Mouse (Mus musculus): Measurements from ENCODE around the gene Ehd4.

Ehd4 gene

GRCm38 (mm10) chr2:120154361-120154894 lies at the start of gene Ehd4:
Gene Ehd4, minus strand, starts transcription at chr2:120154606.
- DNase-seq (ENCODE audit: low spot score), result peak; percentile 99

- no peak for DNase-seq (ENCODE audit: low spot score)
These were observed 49.3 kb upstream of the Ehd4 start for GRCm38 (mm10) chr2:120203742-120204141.

- DNase-seq (ENCODE audit: low spot score), result no peak
These were observed 45.7 kb upstream of the Ehd4 start for GRCm38 (mm10) chr2:120200077-120200476.

GRCm38 (mm10) chr2:120188174-120188573 lies 33.8 kb upstream of the Ehd4 start:
- no peak for DNase-seq (ENCODE audit: low spot score)

GRCm38 (mm10) chr2:120187583-120187982 lies 33.2 kb upstream of the Ehd4 start:
- no peak for DNase-seq (ENCODE audit: low spot score)

GRCm38 (mm10) chr2:120185527-120186276 lies 31.3 kb upstream of the Ehd4 start:
- no peak for DNase-seq (ENCODE audit: low spot score)

GRCm38 (mm10) chr2:120178936-120179335 lies 24.5 kb upstream of the Ehd4 start:
- no peak for DNase-seq (ENCODE audit: low spot score)

GRCm38 (mm10) chr2:120173718-120174117 lies 19.3 kb upstream of the Ehd4 start:
- DNase-seq (ENCODE audit: low spot score), result peak; percentile 60

GRCm38 (mm10) chr2:120171362-120171761 lies 17.0 kb upstream of the Ehd4 start:
- DNase-seq (ENCODE audit: low spot score), result no peak

- DNase-seq (ENCODE audit: low spot score), result peak; percentile 52
These were observed 16.3 kb upstream of the Ehd4 start for GRCm38 (mm10) chr2:120170726-120171125.

- no peak for DNase-seq (ENCODE audit: low spot score)
These were observed 15.0 kb upstream of the Ehd4 start for GRCm38 (mm10) chr2:120169382-120169781.

- no peak for DNase-seq (ENCODE audit: low spot score)
These were observed 13.4 kb upstream of the Ehd4 start for GRCm38 (mm10) chr2:120167763-120168162.

GRCm38 (mm10) chr2:120165474-120165873 lies 11.1 kb upstream of the Ehd4 start:
- no peak for DNase-seq (ENCODE audit: low spot score)

GRCm38 (mm10) chr2:120159434-120159833 lies 5.0 kb upstream of the Ehd4 start:
- no peak for DNase-seq (ENCODE audit: low spot score)

- DNase-seq (ENCODE audit: low spot score), result no peak
These were observed 4.4 kb upstream of the Ehd4 start for GRCm38 (mm10) chr2:120158846-120159245.

GRCm38 (mm10) chr2:120158016-120158415 lies 3.6 kb upstream of the Ehd4 start:
- DNase-seq (ENCODE audit: low spot score), result no peak

- DNase-seq (ENCODE audit: low spot score), result no peak
These were observed 3.2 kb upstream of the Ehd4 start for GRCm38 (mm10) chr2:120157606-120158005.

GRCm38 (mm10) chr2:120153586-120154360 lies 633 bp downstream of the Ehd4 start:
- no peak for DNase-seq (ENCODE audit: low spot score)

GRCm38 (mm10) chr2:120150571-120150970 lies 3.8 kb downstream of the Ehd4 start:
- DNase-seq (ENCODE audit: low spot score), result no peak

GRCm38 (mm10) chr2:120149634-120150033 lies 4.8 kb downstream of the Ehd4 start:
- DNase-seq (ENCODE audit: low spot score), result no peak

- DNase-seq (ENCODE audit: low spot score), result no peak
These were observed 6.4 kb downstream of the Ehd4 start for GRCm38 (mm10) chr2:120147999-120148398.

GRCm38 (mm10) chr2:120147364-120147763 lies 7.0 kb downstream of the Ehd4 start:
- no peak for DNase-seq (ENCODE audit: low spot score)

GRCm38 (mm10) chr2:120146543-120146942 lies 7.9 kb downstream of the Ehd4 start:
- no peak for DNase-seq (ENCODE audit: low spot score)

All from urinary bladder, postnatal 25 days (tissue).